Mouse (Mus musculus) cerebellum, postnatal 14 days (tissue): ENCODE measurements at regions not wholly inside any gene's neighbourhood (a gene's known extent, or its start where the extent isn't known, plus 50 kb on each side); places are given as distances from the start of the nearest gene placed in this dataset.
A peak's percentile ranks its signal among the peaks of the same experiment; 100 is the strongest.
"Not testable (repeated sequence)": the region's sequence is repeated elsewhere in the genome, so short reads cannot be mapped to it uniquely, and the experiment has no call there.

Experiments
- DNase-seq, 2 experiments: peaks; one replicate each; pipeline ENCODE4 v3.0.0; 2021; ENCODE audit warnings: mixed read lengths in 2 of 2

DNA sequence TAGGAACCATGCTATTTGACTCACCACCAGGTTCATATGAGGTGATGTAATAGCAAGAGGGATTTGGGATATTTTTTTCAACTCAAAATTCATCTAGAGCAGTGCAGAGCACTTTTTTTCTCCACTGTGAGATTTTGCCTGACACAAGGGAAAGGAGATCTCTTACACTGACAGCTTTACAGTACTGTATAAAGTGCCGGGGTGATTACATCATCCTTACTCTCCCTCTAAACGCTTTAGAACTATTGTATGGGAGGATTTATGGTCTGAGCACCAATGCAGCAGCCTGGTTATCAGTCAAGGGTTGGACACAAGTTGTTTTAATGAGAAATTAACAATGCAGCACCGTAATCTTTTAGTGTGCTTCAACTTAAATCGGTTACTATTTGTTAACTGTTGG, 196.5 kb downstream of the Bmp2 start:
- DNase-seq, result no peak

DNA sequence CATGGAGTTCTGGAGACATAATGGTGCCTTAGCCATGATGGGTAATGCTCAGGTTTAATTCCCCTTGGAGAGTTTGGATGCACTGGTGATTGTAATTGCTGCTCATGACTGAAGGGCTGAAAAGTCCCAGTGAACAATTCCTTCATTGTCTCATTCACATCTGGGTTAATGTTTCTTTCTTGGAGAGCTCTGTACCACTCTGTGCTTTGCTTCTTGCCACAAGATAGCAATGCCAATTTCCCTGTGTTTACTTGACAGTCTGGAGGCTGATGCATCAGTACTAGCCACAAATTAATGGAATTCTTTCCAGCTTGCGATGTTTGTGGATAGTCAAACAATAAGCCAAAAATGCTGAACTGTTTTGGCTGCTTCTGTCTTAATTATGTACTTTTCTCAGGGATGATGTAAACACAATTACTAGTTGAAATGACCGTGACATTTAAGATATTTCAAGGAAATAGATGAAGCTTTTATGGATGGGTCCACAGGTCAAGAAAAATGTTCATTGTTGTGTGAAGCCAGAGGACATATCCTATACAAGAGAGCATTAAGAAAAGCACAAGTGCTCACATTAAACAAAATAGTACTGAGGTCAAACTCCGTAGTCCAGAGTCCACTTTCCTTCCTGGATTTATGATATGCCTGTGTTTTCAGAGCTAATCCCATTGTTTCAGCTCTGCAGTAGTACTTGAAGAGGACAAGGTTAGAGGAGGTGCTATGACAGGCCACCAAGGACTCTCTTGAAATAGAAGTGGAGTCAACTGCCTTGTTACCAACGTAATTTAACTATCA, 198.1 kb downstream of the Bmp2 start:
- DNase-seq, result no peak

DNA sequence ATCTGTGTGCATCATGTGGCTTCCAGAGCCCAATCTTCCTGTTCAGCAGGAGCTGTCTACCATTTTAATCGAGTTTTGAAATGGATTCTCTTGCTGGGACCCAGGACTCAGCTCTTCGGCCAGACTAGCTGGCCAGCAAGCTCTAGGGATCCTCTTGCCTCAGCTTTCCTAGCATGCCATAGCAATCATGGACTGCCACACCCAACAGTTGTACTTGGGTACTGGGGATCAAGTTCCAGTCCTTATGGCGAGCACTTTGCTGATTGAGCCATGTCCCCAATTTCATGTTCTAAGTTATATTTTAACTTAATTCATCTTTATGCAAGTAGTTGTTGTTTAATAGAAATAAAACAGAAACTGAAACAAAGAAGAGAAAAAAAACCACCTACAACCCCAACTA, 202.1 kb downstream of the Bmp2 start:
- DNase-seq, result no peak

DNA sequence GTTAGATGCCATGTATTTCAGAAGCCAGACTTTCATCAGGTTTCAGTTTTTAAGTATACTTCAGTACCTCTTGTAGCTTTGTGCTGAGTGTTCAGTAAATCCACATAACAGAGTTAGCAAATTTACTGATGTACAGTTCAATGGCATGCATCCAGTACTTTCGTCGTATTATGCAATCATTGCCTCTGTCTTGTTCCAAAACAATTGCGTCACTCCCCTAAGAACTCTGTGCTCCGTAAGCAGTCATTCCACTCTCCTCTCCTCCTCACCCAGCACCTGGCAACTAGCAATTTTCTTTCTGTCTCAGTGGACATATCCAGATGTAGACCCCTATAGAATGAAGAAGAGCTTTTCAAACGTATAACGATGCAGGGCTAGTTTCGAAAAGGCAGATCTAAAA, 209.5 kb downstream of the Bmp2 start:
- no peak for DNase-seq

DNA sequence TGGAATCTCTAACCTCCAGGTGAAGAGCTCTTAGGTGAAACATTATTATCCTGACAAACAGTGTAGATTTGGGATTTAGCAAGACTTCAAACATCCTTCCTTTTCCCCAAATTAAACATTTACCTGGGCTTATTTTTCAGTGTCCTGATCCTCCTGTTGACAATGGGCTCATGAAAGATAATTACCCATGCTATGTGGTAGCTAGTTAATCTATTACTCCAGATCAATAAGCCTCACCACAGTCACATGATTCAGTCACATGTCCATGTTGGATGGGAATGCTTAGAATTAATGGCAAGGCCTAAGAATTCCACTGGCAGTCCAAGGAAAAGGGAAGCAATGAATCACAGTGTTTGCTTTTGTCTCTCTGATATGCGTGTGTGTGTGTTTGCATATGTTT, 216.6 kb downstream of the Bmp2 start:
- no peak for DNase-seq

DNA sequence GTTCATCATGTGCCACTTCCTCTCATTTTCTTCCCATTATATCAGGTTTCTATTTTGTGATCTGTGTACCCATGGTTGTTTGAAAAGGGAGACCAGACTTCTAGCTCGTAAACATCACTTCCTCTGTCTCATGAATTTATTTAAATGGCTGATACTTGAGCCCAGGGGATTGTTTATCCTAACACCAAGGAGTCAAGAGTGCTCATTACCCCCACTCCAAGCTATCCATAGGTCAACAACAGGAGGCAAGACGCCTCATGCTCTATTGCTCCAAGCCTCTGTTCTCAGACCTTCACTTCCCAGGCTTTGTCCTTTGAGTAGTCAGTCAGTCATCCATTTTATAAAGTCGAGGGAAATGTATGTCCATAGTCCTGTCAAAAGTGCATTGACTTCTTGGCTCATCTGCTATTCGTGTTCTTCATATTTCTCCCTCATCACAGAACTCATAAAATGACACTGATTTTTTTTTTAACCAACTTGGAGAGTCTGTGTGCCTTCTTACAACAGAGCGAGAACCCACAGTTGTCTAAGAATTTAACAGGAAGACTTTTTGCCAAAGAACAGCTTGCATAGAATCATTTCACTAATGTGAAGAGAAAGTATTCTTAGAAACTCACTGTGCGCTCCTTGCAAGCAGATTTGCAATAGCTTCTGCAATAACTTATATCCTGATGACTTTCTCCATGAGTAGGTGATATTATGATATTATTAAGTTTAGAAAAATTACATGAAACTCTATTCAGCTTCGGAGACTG, 231.8 kb downstream of the Bmp2 start:
- no peak for DNase-seq

DNA sequence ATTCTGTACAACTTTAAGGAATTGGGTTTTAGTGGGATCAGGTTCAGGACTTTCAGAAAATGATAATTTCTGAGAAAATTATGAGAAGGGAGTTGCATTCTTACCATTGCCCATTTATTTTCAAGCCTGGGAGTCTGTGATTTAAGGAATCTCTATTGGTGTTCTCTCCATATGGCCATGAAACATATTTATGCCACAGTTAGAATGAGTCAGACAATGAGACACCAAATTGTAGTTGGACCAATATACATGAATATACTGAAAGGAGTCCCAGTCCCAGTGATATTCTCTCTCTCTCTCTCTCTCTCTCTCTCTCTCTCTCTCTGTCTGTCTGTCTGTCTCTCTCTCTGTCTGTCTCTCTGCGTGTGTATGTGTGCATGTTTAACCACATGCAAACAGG, 239.1 kb downstream of the Bmp2 start:
- DNase-seq, result no peak

DNA sequence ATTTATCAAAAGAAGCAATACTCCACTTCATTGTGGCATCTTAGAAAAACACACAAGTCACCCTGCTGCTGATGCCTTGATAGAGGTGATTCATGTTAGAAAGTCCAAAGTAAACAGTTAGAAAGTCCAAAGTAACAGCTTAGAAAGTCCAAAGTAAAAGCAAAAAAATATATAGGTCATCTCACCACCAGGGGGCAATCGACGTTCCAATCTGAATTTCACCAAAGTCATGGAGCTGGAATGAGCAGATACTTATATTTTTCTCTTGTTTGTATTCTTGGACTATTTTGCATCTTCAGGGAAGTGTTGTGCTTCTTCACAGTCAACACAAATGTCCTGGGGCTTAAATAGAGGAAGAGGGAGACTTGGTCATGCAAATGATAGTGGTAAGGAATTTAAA, 241.3 kb downstream of the Bmp2 start:
- DNase-seq, result peak; percentile 6 to 21

DNA sequence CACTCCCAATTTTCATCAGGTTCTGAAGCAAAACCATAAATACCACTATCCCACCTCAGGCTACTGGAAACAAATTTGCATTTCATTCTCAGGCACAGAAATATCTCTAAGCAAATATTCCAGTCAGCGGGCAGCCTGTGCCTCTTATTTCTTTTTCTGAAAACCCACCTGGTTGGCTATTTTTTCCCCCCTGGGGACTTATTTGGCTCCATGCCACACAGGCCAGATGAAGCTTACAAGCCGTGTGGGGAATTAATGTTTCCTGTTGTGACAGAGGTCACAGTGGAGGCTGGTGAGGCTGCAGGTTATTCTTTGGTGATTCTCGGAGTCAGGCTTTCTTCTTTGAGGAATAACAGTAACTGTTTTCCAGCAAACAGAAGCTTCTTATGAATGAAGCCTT, 250.7 kb downstream of the Bmp2 start:
- peak; percentile 16 to 20 for DNase-seq

DNA sequence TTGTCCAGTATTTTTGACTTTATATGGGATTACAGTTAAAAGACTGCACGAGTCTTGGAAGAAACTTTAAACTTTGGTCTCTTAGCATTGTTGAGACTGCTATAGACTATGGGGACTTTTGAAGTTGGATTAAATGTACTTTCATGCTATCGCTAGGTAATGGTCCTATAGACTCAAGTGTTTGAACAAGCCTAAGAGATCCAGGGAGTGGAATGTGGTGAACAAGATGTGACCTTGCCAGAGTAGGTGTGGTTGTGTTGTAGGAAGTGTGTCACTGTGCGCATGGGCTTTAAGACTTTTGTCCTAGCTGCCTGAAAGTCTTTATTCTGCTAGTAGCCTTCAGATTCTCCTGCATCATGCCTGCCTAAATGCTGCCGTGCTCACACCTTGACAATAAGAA, 269.5 kb downstream of the Bmp2 start:
- DNase-seq, result no peak

DNA sequence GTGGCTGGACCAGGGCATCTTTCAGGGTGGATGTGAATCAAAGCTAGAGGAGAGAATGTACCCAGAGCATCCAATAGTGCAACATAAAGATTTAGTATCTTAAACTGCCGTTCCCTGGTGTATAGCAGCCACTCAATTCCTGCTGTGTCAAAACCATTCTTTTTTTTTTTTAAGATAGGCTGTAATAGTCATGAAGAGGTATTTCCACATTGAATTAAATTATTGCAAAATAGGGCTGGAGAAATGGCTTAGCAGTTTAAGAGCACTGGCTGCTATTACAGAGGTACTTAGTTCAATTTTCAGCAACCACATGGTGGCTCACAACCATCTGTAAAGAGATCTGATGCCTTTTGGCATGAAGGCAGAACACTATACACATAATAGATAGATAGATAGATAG, 277.4 kb downstream of the Bmp2 start:
- no peak for DNase-seq

DNA sequence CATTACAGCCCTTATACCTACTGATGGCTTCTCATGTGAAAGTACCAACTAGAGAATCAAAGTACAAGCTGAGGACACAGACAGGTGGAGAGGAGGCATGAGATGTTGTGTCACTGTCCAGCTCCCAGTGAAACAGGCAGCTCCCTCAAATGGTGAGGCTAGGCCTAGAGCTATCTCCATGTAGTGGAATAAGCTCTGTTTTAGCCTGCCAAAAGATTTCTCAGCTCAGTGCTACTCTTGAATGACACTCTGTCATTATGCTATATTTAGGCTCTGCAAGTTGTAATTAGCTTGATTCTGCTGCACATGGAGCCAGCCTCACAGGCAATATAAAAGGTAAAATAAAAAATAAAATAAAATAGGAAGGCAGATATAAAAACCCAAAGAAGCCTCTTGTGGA, 298.5 kb downstream of the Bmp2 start:
- no peak for DNase-seq

DNA sequence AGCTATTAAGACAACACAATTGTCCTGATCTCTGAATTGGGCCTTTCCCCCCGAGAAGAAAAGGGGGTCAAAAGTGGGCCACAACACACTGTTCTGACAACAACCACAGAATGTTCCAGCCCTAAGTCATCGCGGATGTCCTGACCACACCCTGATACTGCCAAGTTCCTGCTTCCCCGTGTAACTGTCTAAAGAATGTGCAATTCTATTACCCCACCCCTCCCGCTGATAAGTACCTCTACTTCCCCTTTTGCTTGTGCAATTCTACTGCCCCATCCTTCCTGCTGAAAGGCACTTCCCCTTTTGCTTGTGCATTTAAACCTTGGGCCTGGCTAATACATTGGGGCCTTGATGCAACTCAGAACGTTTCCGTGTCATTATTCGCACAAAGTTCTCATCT, 323.0 kb downstream of the Bmp2 start:
- not testable (repeated sequence) for DNase-seq

DNA sequence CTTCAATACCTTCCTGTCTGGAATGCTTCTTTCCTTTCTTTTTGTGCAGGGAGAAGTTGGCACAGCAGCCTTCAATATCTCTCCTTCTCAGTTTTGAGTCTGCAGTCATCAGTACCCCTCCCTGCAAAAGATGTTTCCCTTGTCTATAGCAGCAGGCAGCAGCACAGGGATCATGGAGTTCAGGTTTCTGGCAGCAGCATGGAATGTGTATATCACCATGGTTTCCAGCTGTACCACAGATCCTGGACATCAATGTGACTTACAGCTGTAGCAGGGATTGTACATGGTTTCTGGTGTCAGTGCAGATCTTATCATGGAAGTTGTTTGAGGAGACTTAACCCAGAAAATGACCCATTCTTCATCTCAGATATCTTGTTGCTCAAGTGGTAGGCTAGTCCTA, 331.7 kb downstream of the Bmp2 start:
- no peak for DNase-seq

DNA sequence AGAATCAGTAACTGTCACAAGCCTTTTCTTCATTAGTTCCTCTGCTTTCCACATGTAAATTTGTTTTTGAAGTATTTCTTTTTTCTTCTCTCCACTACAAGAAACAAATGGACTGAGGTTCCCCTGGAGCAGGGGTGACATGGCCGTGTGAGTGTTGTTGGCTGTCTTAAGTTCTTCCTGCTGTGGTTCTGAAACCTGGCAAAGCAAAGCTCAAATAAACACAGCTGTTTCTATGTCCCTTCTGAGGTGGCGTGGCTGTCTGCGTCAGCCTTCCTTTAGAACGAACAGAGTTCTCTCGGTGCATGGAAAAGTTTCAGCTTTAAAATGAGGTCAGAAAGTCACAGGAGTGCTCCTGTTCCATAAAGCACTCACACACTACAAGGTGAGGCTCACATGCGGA, 354.3 kb downstream of the Bmp2 start:
- no peak for DNase-seq
